Mouse (Mus musculus) mouse trophoblast stem cell (cell line): ENCODE measurements around the gene Wdr54.

Source experiments
- in situ Hi-C, 2 experiments: fragments of 300-500 bp; cut with MseI, MboI; formaldehyde crosslinking; loops; 2 replicates in 1 of 2; 3 replicates in 1 of 2; pipeline ENCODE4 v1.15.1; 2025

The Wdr54 gene

DNA sequence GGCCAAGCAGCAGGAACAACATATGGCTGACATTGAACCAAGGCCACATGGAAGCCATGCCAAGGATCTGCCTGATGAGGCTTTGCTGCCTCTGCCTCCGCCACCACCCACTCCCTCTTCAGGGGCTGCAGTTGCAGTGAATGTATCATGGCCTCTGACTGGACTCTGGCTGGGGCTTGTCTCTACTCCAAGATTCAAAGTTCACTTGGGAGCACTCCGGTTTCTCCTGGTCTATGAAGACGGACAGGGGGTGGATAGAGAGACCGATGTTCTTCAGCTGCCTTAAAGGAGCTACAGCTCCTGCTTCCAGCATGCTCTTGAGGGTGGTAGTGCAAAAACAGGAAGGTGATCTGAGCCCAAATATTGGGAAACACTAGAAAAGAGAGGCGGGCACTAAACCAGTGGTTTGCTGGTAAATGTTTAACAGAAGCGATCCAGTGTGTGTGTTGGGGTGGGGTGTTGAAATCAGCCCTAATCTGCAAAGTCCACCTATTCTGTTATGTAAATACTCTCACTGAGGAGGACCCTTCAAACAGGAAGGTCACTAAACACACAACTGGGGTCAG is 24.6 kb downstream of the Wdr54 start:
- in situ Hi-C loops, result no loop called here

DNA sequence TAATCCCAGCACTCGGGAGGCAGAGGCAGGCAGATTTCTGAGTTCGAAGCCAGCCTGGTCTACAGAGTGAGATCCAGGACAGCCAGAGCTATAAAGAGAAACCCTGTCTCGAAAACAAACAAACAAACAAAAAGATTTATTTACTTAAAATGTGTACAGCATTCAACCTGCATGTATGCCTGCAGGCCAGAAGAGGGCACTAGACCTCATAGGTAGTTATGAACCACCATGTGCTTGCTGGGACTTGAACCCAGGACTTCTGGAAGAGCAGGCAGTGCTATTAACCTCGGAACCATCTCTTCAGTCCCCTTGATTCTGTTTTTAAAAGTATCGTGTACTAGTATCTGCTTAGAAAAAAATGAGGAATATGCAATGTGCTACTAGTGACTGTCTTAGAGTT is 28.8 kb downstream of the Wdr54 start:
- in situ Hi-C loops, result no loop called here

DNA sequence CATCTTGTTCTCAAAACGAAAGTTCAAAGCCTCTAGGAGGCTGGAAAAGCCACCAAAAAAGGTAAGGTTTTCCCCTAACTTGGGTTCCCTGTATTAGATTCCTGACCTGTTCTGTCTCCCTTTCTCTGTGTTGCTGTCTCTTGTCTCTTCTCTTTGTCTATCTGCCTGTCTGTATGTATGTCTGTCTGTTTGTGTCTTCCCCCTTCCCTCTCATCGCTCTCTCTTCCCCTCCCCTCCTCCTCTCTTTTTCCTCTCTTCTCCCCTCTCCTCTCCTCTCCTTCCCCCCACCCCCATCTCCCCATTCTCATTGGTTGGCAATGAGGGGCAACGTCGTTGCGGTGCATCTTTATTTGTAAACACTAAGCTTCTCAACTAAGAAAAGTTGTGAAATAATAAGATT is 30.9 kb downstream of the Wdr54 start, which contains the start of gene Ino80b:
Gene Ino80b, minus strand, starts transcription at position 101 of the 400 bp plus-strand sequence.
- in situ Hi-C loops, result no loop called here

DNA sequence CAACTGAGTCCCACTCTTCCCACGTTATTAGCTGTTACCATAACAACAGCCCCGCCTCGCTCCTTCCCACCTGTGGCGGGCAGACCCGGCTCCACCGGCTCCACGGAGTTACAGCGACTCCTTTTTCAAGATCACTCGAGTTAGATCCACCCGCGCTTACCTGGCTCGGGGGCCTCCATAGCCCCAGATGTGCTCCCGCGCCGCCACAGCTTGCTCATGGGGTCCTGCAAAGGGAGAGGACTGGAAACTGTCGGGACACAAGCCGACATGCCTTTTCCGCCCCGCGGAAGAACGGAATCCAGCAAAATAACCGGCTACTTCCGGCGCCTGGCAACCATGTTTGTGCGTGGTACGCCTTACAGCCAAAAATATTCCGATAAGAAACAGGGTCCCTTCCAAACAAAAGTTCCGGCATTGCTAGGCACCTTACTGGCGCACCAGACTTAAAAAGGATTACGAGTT is 31.3 kb downstream of the Wdr54 start:
- in situ Hi-C loops, result no loop called here

DNA sequence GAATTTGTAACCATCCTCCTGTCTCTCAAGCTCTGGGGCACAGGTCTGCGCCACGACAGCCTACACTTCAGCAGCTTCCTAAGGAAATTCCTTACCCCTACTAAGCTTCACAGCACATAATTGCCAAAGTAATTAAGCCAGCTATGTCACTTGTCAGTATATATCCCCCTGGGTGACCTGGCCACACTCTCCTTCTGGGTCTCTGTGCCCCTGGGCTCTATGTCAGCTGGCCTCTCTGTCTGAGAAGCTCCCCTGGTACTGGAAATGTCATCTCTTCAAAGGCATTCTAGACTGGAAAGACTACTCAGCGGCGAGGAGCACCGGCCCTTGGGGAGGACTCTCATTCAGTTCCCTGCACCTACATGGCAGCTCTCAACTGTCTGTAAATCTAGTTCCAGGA is 33.2 kb downstream of the Wdr54 start:
- in situ Hi-C loops, result no loop called here

DNA sequence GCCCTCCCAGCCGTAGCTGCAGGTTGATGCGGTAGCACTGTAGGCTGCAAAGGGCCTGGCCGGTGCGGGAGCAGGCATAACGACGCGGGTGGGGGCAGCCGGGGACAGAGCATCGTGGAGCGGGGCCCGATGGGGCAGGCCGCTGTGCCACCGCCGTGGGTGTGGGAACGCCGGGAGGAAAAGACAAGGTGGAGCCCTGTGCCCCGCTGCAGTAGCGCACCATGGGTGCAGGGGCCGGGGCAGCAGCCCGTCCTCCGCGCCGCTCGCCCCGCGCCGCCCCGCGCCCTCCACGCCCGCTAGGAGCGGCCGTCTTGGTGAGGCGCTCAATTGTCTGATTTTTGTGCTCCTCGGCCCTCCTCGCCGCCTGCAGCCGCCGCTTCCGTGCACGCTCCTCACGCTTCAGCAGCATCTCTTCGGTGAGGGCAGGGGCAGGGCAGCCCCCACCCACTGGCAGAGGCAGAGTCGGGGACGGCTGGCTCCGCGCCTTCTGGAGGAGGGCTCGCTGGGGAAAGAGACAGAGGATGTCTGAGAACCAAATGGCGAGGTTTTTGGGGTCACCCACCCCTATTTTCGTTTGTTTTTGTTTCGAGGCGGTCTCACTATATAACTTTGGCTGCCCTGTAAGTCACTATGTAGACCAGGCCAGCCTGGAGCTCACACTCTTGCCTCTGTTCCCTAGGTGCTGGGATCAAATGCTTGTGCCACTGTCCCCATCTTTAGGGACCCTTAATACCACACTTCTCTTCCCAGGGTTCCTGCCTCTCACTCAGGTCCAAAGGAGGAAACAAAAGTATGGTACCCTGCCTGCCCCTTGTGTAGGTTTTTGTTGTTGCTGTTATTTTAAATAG is 34.1 kb downstream of the Wdr54 start:
- in situ Hi-C loops, result no loop called here

DNA sequence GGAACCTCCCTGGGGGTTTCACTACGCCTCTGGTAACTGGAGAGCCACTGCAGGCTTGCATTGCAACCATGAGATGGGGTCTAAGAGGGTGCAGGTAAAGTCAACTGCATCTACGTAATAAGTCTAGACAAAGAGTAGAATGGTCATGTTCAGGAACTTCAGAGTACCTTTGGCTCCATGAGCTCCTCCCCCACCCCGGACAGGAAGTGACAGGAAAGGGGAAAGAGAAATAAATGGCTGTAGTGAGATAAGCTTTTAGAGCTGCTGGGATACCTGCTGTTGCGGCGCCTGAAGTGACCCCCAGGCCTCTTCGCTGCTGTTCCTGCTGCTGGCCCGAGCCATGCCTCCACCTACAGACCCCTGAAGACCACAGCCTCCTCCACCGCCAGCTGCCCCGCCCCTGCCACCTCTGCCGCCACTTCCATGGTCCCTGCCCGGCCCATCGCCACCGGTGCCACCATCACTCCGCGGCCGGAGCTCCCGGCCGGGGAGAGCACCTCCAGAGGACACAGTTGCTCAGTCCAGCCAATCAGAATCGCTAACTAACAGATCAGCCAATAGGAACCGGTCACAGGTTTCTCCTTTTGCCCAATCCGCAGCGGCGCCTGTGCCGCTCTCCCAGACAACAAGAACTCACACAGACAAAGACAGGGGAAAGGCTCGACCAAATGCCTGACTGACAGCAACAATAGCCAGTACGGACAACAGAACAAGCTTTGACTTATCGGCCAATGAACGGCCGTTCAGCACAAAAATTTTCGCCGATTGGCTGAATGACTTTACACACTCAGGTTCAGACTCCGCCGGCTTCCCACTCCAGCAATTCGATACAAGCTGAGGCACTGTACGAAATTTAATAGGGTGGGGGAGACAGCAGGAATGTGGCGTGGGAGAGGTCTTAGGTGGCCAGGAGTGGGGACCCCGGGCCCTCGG is 35.0 kb downstream of the Wdr54 start, which contains the start of gene Wbp1:
Gene Wbp1, minus strand, starts transcription at position 630 of the 933 bp plus-strand sequence.
- in situ Hi-C loops, result no loop called here

DNA sequence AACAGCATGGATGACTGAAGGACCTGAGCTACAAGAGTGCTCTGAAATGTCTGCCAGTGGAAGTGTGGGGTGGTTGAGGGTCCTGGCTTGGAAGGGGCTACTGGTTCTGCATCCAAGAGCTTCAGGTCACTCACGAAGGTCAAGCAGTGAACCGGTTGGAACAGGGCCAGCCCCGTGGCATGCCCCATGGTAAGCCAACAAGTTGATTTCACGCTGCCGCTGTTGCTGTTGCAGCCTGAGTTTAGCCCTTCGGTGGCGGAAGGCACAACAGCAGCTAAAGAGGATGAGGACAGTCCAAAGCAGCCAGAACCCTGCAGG is 36.5 kb downstream of the Wdr54 start:
- in situ Hi-C loops, result no loop called here

DNA sequence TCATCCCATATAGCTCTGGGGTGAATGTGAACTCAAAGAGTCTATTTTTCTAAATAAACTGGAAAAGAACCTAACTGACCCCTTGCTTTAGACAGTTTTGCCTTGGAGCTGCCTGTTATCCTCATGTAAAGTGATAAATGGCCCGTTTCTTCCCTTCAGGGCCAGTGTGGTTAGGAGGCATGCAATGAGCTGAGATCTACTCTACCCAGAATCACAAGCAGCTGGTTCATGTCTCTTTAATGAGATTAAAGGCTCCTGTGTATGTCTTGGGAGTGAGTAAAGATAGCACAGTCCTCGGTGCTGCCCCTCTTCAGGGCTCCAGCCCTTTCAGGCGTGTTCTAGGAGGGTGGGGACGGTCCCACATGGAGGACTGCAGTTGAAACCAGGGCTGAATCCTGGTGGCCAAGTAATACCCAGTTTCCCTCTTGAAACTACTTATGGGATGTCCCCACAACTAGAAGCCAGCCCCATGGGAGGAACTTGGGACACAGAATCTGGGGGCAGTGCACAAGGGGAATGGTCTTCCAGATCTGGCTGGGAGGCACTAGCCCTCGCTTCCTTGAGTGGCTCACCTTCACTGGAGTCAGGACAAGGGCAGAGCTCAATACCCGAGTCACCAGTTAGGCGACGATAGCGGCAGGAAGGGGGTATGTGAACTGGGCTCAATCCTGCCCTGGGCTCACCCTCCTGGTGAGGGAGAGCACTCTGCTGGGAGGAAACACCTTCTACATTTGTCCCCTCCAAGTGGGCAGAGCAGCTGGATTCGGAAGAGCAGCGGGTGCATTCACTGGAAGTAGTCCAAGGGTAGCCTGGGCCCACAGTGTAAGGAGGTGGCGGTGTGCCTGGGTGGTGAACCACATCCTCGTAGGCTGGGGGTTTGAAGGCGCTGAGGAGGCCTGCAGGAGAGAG is 37.1 kb downstream of the Wdr54 start:
- in situ Hi-C loops, result no loop called here

DNA sequence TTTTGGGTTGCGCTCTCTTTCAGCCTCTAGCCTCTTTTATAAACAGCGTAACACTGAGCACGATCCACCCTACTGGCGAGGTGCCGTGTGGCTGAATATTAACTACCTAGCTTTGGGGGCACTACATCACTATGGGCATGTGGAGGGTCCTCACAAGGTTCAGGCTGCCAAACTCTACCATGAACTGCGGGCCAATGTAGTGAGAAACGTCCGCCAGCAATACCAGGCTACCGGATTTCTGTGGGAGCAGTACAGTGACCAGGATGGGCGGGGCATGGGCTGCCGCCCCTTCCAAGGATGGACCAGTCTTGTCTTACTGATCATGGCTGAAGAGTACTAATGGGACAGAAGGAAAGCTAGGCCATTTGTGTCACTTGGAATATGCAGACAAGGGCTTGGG is 37.8 kb downstream of the Wdr54 start:
- in situ Hi-C loops, result no loop called here

DNA sequence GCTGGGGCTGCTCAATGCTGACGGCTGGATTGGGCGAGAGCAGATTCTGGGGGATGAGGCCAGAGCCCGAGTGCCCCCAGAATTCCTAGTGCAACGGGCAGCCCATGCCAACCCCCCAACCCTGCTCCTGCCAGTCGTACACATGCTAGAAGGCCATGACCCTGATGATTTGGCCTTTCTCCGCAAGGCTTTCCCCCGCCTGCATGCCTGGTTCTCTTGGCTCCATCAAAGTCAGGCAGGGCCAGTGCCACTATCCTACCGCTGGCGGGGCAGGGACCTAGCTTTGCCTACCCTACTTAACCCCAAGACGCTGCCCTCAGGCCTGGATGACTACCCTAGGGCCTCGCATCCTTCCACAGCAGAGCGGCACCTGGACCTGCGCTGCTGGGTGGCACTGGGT is 38.6 kb downstream of the Wdr54 start:
- in situ Hi-C loops, result no loop called here

DNA sequence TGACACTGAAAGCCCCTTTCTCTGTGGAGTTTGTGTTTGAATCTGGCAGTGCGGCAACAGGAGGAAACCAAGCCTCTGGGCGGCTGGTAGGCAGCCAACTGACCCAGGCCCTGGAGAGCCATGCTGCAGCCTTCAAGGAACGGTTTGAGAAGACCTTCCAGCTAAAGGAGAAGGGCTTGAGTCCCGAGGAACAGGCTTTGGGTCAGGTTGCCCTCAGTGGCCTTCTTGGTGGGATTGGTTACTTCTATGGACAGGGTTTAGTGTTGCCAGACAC is 39.1 kb downstream of the Wdr54 start:
- in situ Hi-C loops, result no loop called here

DNA sequence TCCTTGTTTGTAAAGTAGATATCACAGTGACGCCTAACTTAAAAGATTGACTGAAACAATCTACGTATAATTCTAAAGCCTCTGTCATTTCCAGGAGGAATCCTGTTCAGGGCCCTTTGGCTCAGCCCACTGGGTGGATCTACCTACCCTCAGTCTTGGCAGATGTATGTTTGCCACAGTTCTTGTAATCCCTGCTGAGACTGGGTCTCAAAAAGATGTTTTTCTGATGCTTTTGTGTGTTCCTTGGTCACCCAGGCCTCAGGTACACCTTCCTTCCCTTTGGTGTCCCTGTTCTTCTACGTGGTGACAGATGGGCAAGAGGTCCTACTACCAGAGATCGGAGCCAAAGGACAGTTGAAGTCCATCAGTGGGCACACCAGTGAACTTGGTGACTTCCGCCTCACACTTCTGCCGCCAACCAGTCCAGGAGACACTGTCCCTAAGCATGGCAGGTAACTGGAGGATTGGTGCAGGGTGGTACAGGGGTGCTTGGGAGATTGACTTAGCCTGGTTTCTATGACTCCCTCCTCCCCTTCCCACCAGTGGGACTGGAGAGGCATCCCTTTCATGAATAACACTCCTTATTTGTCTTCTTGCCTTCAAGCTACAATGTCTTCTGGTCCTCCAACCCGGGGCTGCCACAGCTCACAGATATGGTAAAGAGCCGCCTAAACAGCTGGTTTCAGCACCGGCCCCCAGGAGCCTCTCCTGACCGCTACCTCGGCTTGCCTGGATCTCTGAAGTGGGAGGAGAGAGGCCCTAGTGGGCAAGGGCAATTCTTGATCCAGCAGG is 39.6 kb downstream of the Wdr54 start:
- in situ Hi-C loops, result no loop called here

DNA sequence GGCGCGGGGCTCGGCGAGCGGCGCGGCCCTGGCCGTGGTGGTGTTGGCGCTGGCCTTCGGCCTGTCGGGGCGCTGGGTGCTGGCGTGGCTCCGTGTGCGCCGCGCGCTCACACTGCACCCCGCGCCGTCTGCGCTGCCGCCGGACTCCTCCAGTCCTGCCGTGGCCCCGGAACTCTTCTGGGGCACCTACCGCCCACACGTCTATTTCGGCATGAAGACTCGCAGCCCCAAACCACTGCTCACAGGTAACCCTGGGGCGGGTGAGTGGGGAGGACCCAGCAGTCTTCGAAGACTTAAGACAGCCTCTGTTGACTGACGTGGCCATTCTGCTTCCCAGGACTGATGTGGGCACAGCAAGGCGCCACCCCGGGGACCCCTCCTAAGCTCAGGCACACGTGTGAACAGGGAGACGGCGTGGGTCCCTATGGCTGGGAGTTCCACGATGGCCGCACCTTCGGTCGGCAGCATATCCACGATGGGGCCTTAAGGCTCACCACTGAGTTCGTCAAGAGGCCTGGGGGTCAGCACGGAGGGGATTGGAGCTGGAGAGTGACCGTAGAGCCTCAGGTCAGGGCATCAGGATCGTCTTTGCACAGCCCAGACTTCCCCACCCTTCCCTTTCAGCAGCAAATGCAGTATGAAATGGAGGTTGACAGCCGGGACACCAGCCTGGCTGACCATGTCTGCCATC is 40.4 kb downstream of the Wdr54 start:
- in situ Hi-C loops, result no loop called here

DNA sequence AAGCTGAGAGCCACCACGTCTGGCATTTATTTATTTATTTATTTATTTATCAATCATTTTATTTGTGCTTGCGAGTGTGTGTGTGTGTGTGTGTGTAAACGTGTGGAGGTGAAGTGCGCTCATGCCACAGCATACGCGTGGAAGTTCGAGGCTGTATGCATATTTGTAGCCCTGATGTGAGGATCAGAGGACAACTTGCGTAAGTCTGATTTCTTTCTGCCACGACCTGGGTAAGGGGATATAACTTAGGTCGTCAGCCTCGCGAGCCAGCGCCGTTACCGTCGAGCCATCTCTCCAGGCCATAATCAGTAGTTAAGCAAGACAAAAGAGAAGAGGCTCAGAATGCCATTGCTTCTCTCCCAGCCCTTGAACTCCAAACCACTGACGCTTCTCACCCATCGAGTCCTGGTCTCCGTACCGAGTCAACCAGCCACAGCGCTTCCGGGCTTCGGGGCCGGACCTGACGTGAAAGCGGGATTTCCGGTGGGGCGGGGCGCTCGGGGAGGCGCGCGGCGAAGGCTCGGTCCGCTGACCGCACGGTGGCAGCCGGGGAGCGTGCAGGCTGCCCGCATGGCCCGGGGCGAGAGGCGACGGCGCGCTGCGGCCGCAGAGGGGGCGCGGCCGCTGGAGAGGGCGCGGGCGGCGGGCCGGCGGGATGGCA is 41.1 kb downstream of the Wdr54 start, which contains the start of gene Mogs:
Gene Mogs, plus strand, starts transcription at position 486 of the 661 bp plus-strand sequence.
- in situ Hi-C loops, result no loop called here

DNA sequence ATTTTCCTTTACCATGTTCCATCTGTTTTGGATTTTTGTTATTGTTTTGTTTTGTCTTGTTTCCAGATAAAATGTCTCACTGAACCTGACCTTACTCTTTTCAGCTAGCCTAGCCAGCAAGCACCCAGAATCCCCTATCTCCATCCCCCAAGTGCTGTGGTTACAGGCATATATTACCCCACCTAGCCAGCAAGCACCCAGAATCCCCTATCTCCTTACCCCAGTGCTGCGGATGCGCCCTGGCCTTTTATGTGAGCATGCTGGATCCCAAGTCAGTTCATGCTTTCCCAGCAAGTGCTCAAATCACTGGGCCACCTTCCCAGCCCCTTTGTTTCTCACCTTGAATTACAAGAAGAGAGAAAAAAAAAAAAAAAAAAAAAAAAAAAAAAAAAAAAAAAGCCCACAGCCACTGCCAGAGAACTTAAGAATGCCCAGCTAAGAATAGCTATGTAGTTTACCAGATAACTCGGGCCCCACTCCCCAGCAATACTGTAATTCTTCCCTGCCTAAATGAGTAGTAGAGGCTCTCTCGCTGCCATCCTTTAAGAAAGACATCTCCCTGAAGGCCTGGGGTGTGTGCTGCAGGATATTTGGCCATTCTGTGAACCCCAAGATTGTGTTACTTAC is 44.6 kb downstream of the Wdr54 start:
- in situ Hi-C loops, result no loop called here

DNA sequence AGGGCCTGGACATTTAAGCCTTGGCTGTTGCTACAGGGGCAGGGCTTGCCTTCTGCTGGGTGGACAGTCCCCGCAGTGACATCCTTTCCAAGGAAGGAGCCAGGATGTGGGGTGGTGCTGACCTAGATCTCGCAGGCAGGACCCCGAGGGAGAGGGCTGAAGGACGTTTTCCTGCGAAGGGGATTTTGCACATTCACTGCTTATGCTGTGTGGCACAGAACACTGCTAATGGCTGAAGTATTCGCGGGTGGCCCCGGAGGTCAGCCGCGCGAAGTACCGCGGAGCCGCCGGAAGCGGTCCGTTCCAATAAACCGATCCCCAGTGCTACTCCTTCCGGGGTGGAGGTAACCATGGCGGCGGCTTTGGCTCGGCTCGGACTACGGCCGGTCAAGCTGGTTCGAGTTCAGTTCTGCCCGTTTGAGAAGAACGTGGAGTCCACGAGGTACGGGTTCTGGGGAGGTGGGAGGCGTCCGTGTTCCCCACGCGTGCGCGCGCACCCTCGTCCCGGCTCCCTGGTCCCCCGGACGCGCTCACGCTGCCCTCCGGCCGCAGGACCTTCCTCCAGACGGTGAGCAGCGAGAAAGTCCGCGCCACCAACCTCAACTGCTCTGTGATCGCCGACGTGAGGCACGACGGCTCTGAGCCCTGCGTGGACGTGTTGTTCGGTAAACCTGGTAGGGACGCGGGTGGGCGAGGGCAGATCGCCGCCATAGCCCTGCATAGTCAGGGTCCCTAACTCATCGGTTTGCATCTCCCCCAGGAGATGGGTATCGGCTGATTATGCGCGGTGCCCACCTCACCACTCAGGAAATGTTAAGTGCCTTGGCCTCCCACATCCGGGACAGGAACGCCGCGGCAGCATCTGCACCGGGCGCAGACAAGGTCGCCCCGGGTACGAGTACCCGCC is 47.2 kb downstream of the Wdr54 start, which contains the start of gene Mrpl53:
Gene Mrpl53, plus strand, starts transcription at position 279 of the 907 bp plus-strand sequence.
- in situ Hi-C loops, result no loop called here
